Mouse (Mus musculus) intestine, postnatal 0 days (tissue): ENCODE measurements at regions not wholly inside any gene's neighbourhood (a gene's known extent, or its start where the extent isn't known, plus 50 kb on each side); places are given as distances from the start of the nearest gene placed in this dataset.
A peak's percentile ranks its signal among the peaks of the same experiment; 100 is the strongest.

Source experiments
- ATAC-seq: fragments of 200-750 bp; cut with Nextera tagmentation; 2 replicates; pipeline ENCODE4 v1.8.0; 2017; ENCODE audit warnings: mild to moderate bottlenecking, moderate TSS enrichment, moderate library complexity
- H3K27ac ChIP-seq: fragments of 300-500 bp; sonication (generic); 2 replicates; pipeline ENCODE4 v1.5.1; 2014; ENCODE audit warnings: mild to moderate bottlenecking, low read depth, low read length, moderate library complexity
- H3K27me3 ChIP-seq: fragments of 300-500 bp; sonication (generic); replicated peaks from 2 replicates; pipeline ENCODE4 v1.6.1; 2014; ENCODE audit warnings: low read length, mixed read lengths; ENCODE audit not compliant: control insufficient read depth, insufficient read depth
- H3K36me3 ChIP-seq: fragments of 300-500 bp; sonication (generic); 2 replicates; pipeline ENCODE4 v1.6.1; 2014; ENCODE audit warnings: mild to moderate bottlenecking, moderate library complexity; ENCODE audit not compliant: control insufficient read depth, insufficient read depth
- H3K4me1 ChIP-seq: fragments of 300-500 bp; sonication (generic); replicated peaks from 2 replicates; pipeline ENCODE4 v1.6.1; 2014; ENCODE audit warnings: antibody characterized with exemption, low read length, mixed read lengths; ENCODE audit not compliant: control insufficient read depth, insufficient read depth
- H3K4me2 ChIP-seq: fragments of 300-500 bp; sonication (generic); replicated peaks from 2 replicates; pipeline ENCODE4 v1.6.1; 2014; ENCODE audit warnings: low read depth, mild to moderate bottlenecking, moderate library complexity
- H3K4me3 ChIP-seq: fragments of 300-500 bp; sonication (generic); 2 replicates; pipeline ENCODE4 v1.5.1; 2014; ENCODE audit warnings: low read depth, low read length
- H3K9ac ChIP-seq: fragments of 300-500 bp; sonication (generic); 2 replicates; pipeline ENCODE4 v1.6.1; 2014; ENCODE audit warnings: mild to moderate bottlenecking, low read depth, low read length
- H3K9me3 ChIP-seq: fragments of 300-500 bp; sonication (generic); 2 replicates; pipeline ENCODE4 v1.6.1; 2016; ENCODE audit warnings: mixed run types; ENCODE audit not compliant: control insufficient read depth
- CTCF ChIP-seq: sonication (generic); IDR thresholded peaks from 2 replicates; pipeline ENCODE4 v1.5.1; 2016; ENCODE audit warnings: low read depth, mild to moderate bottlenecking, control low read depth, antibody characterized with exemption, moderate library complexity
- WGBS: fragments of 180-500 bp; shearing (Covaris S2); extraction: QIAGEN DNeasy Blood & Tissue Kit; methylation state at CpG from one replicate; pipeline ENCODE4 v1.1.7; 2014; 5-methylcytosine and 5-hydroxymethylcytosine counted together

- no peaks in the 10 kb centered on the region for H3K36me3 ChIP-seq
These were observed 70.7 kb downstream of the Setd4 start for GRCm38 (mm10) chr16:93533205-93533604.

GRCm38 (mm10) chr16:93531937-93532336 lies 71.9 kb downstream of the Setd4 start:
- 76% methylated on average over 8 of the region's 8 CpGs for WGBS
- ATAC-seq, result no peak

More at GRCm38 (mm10) chr16:93533205-93533604, 70.7 kb downstream of the Setd4 start:
- TF ChIP-seq CTCF, result no peak
- Histone ChIP-seq H3K27me3 (no peaks in the 10 kb centered on the region), H3K4me2 (no peak overlapping the region), H3K27ac (no peak overlapping the region), H3K9me3 (no peaks in the 10 kb centered on the region), H3K4me1 (no peaks in the 10 kb centered on the region), H3K9ac (no peak overlapping the region), H3K4me3 (no peak overlapping the region)
- ATAC-seq, result no peak
- 2% methylated on average over 4 of the region's 4 CpGs for WGBS

GRCm38 (mm10) chr16:93522485-93522884 lies 81.4 kb downstream of the Setd4 start:
- H3K4me1 ChIP-seq, result no peaks in the 10 kb centered on the region
- H3K27me3 ChIP-seq, result no peaks in the 10 kb centered on the region
- no peak overlapping the region for H3K27ac ChIP-seq
- ATAC-seq, result no peak
- no peak overlapping the region for H3K9ac ChIP-seq
- no peak for TF ChIP-seq CTCF
- H3K4me2 ChIP-seq, result no peak overlapping the region
- H3K9me3 ChIP-seq, result no peaks in the 10 kb centered on the region
- H3K4me3 ChIP-seq, result no peak overlapping the region
- 64% methylated on average over 2 of the region's 2 CpGs for WGBS
- H3K36me3 ChIP-seq, result no peaks in the 10 kb centered on the region

More at GRCm38 (mm10) chr16:93531937-93532336, 71.9 kb downstream of the Setd4 start:
- H3K9me3 ChIP-seq, result no peaks in the 10 kb centered on the region
- no peaks in the 10 kb centered on the region for H3K4me1 ChIP-seq
- 0 out of 2 replicates have a peak, but pooled peaks have one; percentile 25 for TF ChIP-seq CTCF
- no peaks in the 10 kb centered on the region for H3K27me3 ChIP-seq
- no peak overlapping the region for H3K27ac ChIP-seq
- no peaks in the 10 kb centered on the region for H3K36me3 ChIP-seq
- no peak overlapping the region for H3K4me2 ChIP-seq
- no peak overlapping the region for H3K4me3 ChIP-seq
- no peak overlapping the region for H3K9ac ChIP-seq

- Histone ChIP-seq H3K9me3 (no peaks in the 10 kb centered on the region), H3K4me1 (no peaks in the 10 kb centered on the region), H3K4me3 (no peak overlapping the region), H3K9ac (no peak overlapping the region), H3K27me3 (no peaks in the 10 kb centered on the region), H3K27ac (no peak overlapping the region), H3K36me3 (no peaks in the 10 kb centered on the region), H3K4me2 (no peak overlapping the region)
- no peak for ATAC-seq
- WGBS, result 65% methylated on average over 3 of the region's 3 CpGs
- no peak for TF ChIP-seq CTCF
These were observed 83.4 kb downstream of the Setd4 start for GRCm38 (mm10) chr16:93520481-93520880.

GRCm38 (mm10) chr16:93518620-93519019 lies 85.2 kb downstream of the Setd4 start:
- Histone ChIP-seq H3K36me3 (no peaks in the 10 kb centered on the region), H3K4me3 (no peak overlapping the region), H3K27me3 (no peaks in the 10 kb centered on the region), H3K4me1 (no peaks in the 10 kb centered on the region), H3K9ac (no peak overlapping the region), H3K9me3 (no peaks in the 10 kb centered on the region), H3K27ac (no peak overlapping the region), H3K4me2 (no peak overlapping the region)
- no peak for TF ChIP-seq CTCF
- no peak for ATAC-seq
- WGBS, result 87% methylated on average over 1 of the region's 1 CpGs

- ATAC-seq, result no peak
- WGBS, result 46% methylated on average over 5 of the region's 5 CpGs
- Histone ChIP-seq H3K4me1 (no peaks in the 10 kb centered on the region), H3K4me3 (no peak overlapping the region), H3K36me3 (no peaks in the 10 kb centered on the region), H3K4me2 (no peak overlapping the region), H3K9ac (no peak overlapping the region), H3K27ac (no peak overlapping the region), H3K9me3 (no peaks in the 10 kb centered on the region), H3K27me3 (no peaks in the 10 kb centered on the region)
- no peak for TF ChIP-seq CTCF
These were observed 87.1 kb downstream of the Setd4 start for GRCm38 (mm10) chr16:93516793-93517192.

- WGBS, result 75% methylated on average over 5 of the region's 5 CpGs
- Histone ChIP-seq H3K4me3 (no peak overlapping the region), H3K36me3 (no peaks in the 10 kb centered on the region), H3K27me3 (no peaks in the 10 kb centered on the region), H3K9me3 (no peaks in the 10 kb centered on the region), H3K27ac (no peak overlapping the region), H3K9ac (no peak overlapping the region), H3K4me2 (no peak overlapping the region), H3K4me1 (no peaks in the 10 kb centered on the region)
- no peak for TF ChIP-seq CTCF
- ATAC-seq, result no peak
These were observed 88.4 kb downstream of the Setd4 start for GRCm38 (mm10) chr16:93515456-93515941.
